In the genomic region with DNA sequence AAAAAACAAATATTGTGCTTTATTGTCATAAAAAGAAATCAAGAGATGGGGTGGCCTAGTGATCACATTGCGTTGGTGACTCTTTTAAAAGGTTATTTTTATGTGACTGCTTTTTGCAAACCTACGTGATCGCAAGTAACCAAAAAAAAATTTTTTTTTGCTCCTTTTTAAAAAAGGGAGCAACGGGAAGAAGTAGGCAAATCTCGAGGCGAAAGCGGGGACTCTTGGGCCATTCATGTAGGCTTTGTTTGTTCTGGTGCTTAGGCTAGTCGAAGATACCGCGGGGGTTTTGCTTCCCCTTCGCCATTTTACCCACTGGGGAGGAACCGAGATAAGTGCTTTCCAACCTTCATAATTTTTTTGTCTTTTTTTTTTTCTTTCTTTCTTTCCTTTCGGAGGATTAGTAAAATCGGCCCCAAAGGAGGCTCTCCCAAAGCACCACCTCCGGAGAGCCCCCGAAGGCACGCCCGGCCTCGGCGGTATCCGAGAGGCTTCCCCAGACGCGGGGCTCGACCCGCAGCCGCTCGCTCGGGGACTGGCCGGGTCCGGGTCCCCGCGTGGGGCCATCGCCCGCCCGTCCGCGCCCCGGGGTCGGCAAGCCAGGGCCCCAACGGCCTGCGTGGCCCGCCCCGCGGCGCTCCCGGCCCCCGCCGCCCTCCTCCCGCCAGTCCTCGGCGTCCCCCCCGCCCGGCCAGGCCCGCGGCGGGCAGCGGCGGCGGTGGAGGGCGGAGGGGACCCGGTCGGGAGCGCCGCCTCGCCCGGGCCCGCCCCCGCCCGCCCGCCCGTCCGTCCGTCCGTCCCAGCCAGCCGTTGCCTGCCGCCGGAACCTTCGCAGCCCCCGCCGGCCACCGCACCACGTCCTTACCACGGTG, we compare ENCODE assay signal across 8 mouse cellular contexts. TPM values are rescaled to one million over a fixed set of nuclear protein-coding genes. Genes with fewer than 3 reads are reported as not detected.
A peak's percentile ranks its signal among the peaks of the same experiment; 100 is the strongest.
DNase-seq lines count a peak whose midpoint lies in the region; ATAC-seq and TF ChIP-seq lines count a peak whose summit lies in the region.

No protein-coding gene starts in this region.

- DNase-seq in Patski (ENCODE audit: low read depth, low spot score): peak; percentile 13
- DNase-seq in c-Kit-positive CD71-positive TER-119-positive erythroid progenitor cells, embryonic 14.5 days (ENCODE audit: low spot score): peak; percentile 61
- peak; percentile 78 for DNase-seq in forebrain, postnatal 0 days
- peak; percentile 67 for DNase-seq in hindbrain, embryonic 11.5 days (ENCODE audit: low spot score)
- DNase-seq in layer of hippocampus, postnatal 36 days: peak; percentile 50 to 55
- DNase-seq in lung, postnatal 4 days: peak; percentile 63 to 76
- DNase-seq in right cerebral cortex, postnatal 25 days: peak; percentile 60
- peak; percentile 42 for DNase-seq in yolk sac, embryonic 10.5 days (ENCODE audit: low spot score)

- TF ChIP-seq CTCF in Patski (IDR thresholded peaks at IDR 0.05): no peak
- no peak for TF ChIP-seq CTCF in forebrain, postnatal 0 days (IDR thresholded peaks at IDR 0.05; ENCODE audit: low read depth)

- CTCF ChIA-PET in Patski (lab: Charles Lee): no interaction called here

- no peaks in the 10 kb centered on the region for H3K9me3 ChIP-seq in forebrain, postnatal 0 days (ENCODE audit: low read length)
- H3K9me3 ChIP-seq in hindbrain, embryonic 11.5 days (ENCODE audit: control insufficient read depth, low read length): no peaks in the 10 kb centered on the region

- H3K9ac ChIP-seq in forebrain, postnatal 0 days: peak overlapping the region; percentile 100
- peak overlapping the region; percentile 100 for H3K9ac ChIP-seq in hindbrain, embryonic 11.5 days (ENCODE audit: low read depth, low read length)

- no peaks in the 10 kb centered on the region for H3K27me3 ChIP-seq in Patski
- H3K27me3 ChIP-seq in forebrain, postnatal 0 days (ENCODE audit: insufficient read depth, low read length): no peaks in the 10 kb centered on the region
- no peaks in the 10 kb centered on the region for H3K27me3 ChIP-seq in hindbrain, embryonic 11.5 days (ENCODE audit: control insufficient read depth, insufficient read depth, low read length)

- in situ Hi-C loops in Patski (cut with MboI; ENCODE audit: low pct_unique_long_range_greater_than_20kb): no loop called here

- peak overlapping the region; percentile 100 for H3K27ac ChIP-seq in forebrain, postnatal 0 days (ENCODE audit: low read depth, low read length)
- H3K27ac ChIP-seq in hindbrain, embryonic 11.5 days (ENCODE audit: low read depth, low read length): peak overlapping the region; percentile 99

- peaks cover 16% of the 10 kb centered on the region; the same call in 1 of the 2 replicates for H3K4me1 ChIP-seq in forebrain, postnatal 0 days (ENCODE audit: insufficient read depth)
- H3K4me1 ChIP-seq in hindbrain, embryonic 11.5 days (replicated peaks; ENCODE audit: control insufficient read depth, insufficient read depth, low read length): no peaks in the 10 kb centered on the region; the same call in 1 of the 2 replicates

- H3K4me2 ChIP-seq in forebrain, postnatal 0 days (ENCODE audit: low read depth): peak overlapping the region; percentile 54
- H3K4me2 ChIP-seq in hindbrain, embryonic 11.5 days (replicated peaks; ENCODE audit: low read depth, low read length): 0 out of 2 replicates have a peak overlapping the region, but pooled peaks have one; percentile 17

- POLR2A ChIA-PET in Patski (lab: Charles Lee): no interaction called here

- peak; percentile 4 for ATAC-seq in Patski
- ATAC-seq in forebrain, postnatal 0 days: peak; percentile 0; the same call in 1 of the 2 replicates
- peak; percentile 8; the same call in 1 of the 2 replicates for ATAC-seq in hindbrain, embryonic 11.5 days (ENCODE audit: low FRiP score)

- H3K4me3 ChIP-seq in forebrain, postnatal 0 days (ENCODE audit: low read depth, low read length): peak overlapping the region; percentile 92
- peak overlapping the region; percentile 90 for H3K4me3 ChIP-seq in hindbrain, embryonic 11.5 days (ENCODE audit: low read depth, low read length)

- H3K36me3 ChIP-seq in forebrain, postnatal 0 days (ENCODE audit: insufficient read depth): 0 out of 2 replicates have a peak, but pooled peaks cover 6% of the 10 kb centered on the region
- H3K36me3 ChIP-seq in hindbrain, embryonic 11.5 days (ENCODE audit: control insufficient read depth, insufficient read depth, low read length): peaks cover 4% of the 10 kb centered on the region; the same call in 1 of the 2 replicates

- WGBS in forebrain, postnatal 0 days: under 1% methylated on average over 78 of the region's 83 CpGs
- WGBS in hindbrain, embryonic 11.5 days: under 1% methylated on average over 53 of the region's 83 CpGs

RNA-seq across cellular contexts. Expression of a gene that starts 1.4 kb away (rescaled TPM):
- 13.0 TPM for polyA plus RNA-seq in Patski (2021)
- total RNA-seq in forebrain, postnatal 0 days (2014; rRNA removed): 23.2 and 33.6 TPM in 2 replicates
- polyA plus RNA-seq in forebrain, postnatal 0 days (2015; fragmentation: Nextera tagmentation; extraction: Ambion mirVana): 25.2 and 37.3 TPM in 2 replicates
- polyA plus RNA-seq in hindbrain, embryonic 11.5 days (2014; fragmentation: Nextera tagmentation; extraction: Ambion mirVana): 57.9 and 61.3 TPM in 2 replicates
- total RNA-seq in layer of hippocampus, postnatal 36 days (2021): 10 to 100 TPM; 52.8 to 55.7 TPM

Comparison
In these comparisons a context has a peak if more than half of its experiments do, and no peak if none do; other contexts are left out.
1. Peak in every context shown above with its lines: DNase-seq, ATAC-seq, H3K4me3 ChIP-seq and H3K27ac ChIP-seq.
2. DNase-seq: peak in every context shown above with its lines; median percentile 78 in forebrain, postnatal 0 days; 70 in lung, postnatal 4 days; 67 in hindbrain, embryonic 11.5 days; 61 in c-Kit-positive CD71-positive TER-119-positive erythroid progenitor cells, embryonic 14.5 days; 60 in right cerebral cortex, postnatal 25 days; 52 in layer of hippocampus, postnatal 36 days; 42 in yolk sac, embryonic 10.5 days; 13 in Patski.